Comparison of ENCODE assay signal across 9 mouse cellular contexts in genomic region chr4:137367275-137368088, GRCm38 (mm10). TPM values are rescaled to one million over a fixed set of nuclear protein-coding genes. Genes with fewer than 3 reads are reported as not detected.
A peak's percentile ranks its signal among the peaks of the same experiment; 100 is the strongest.
DNase-seq lines count a peak whose midpoint lies in the region; ATAC-seq and TF ChIP-seq lines count a peak whose summit lies in the region.
"Had no signal": no experiment of that assay in that cellular context is flagged by ENCODE, and none has a peak within 500 bp of the region (broad histone marks: within the 10 kb centered on the region; RNA-seq: fewer than 3 reads in every experiment).

No protein-coding gene starts in this region.

- H3K36me3 ChIP-seq in liver, postnatal 0 days (replicated peaks; ENCODE audit: insufficient read depth, low read length), result no peaks in the 10 kb centered on the region
- no peaks in the 10 kb centered on the region for H3K36me3 ChIP-seq in splenic B cell, adult 2 months (ENCODE audit: control insufficient read depth, insufficient read depth, low read length, poor library complexity, severe bottlenecking)

- no peak overlapping the region; the same call in 1 of the 2 replicates for H3K9ac ChIP-seq in liver, postnatal 0 days (replicated peaks)

- H3K27ac ChIP-seq in layer of hippocampus, adult 2 months, result peak overlapping the region; percentile 59
- H3K27ac ChIP-seq in bone marrow macrophage, adult 2 months (ENCODE audit: insufficient read depth, low read depth, low read length), result peak overlapping the region; percentile 94
- H3K27ac ChIP-seq in liver, postnatal 0 days (ENCODE audit: low read depth), result peak overlapping the region; percentile 89

- no peaks in the 10 kb centered on the region for H3K9me3 ChIP-seq in liver, postnatal 0 days (ENCODE audit: low read length)

- TF ChIP-seq CTCF in layer of hippocampus, adult 2 months (conservative IDR thresholded peaks at IDR 0.05), result no peak
- TF ChIP-seq CTCF in bone marrow macrophage, adult 2 months (IDR thresholded peaks at IDR 0.05; ENCODE audit: low read depth, low read length), result no peak
- no peak for TF ChIP-seq CTCF in liver, postnatal 0 days (IDR thresholded peaks at IDR 0.05; ENCODE audit: low read depth)

- DNase-seq in layer of hippocampus, adult 2 months (ENCODE audit: low spot score in 2 of 2), result no peak
- DNase-seq in layer of hippocampus, postnatal 10 days (ENCODE audit: low spot score in 2 of 2), result no peak
- DNase-seq in heart, postnatal 36 days, result peak; percentile 39 to 53
- peak; percentile 47 for DNase-seq in liver, postnatal 0 days
- DNase-seq in splenic B cell, adult 2 months (ENCODE audit: low read depth, low spot score), result peak; percentile 86
- DNase-seq in layer of hippocampus, postnatal 36 days, result no peak
- no peak for DNase-seq in cerebellum, postnatal 10 days

- 30% methylated on average over 5 of the region's 5 CpGs for WGBS in liver, postnatal 0 days (ENCODE audit: insufficient replicate concordance)

- no peak for TF ChIP-seq POLR2A in bone marrow macrophage, adult 2 months (IDR thresholded peaks at IDR 0.05; ENCODE audit: borderline replicate concordance, low read depth, low read length)

- peak; percentile 57 for ATAC-seq in liver, postnatal 0 days

- H3K27me3 ChIP-seq in liver, postnatal 0 days (ENCODE audit: insufficient read depth, low read length), result no peaks in the 10 kb centered on the region
- no peaks in the 10 kb centered on the region for H3K27me3 ChIP-seq in splenic B cell, adult 2 months (ENCODE audit: control insufficient read depth, insufficient read depth, low read length, poor library complexity, severe bottlenecking)

- intact Hi-C loops in heart, postnatal 36 days (cut with DNase I), result no loop called here

- peak overlapping the region; percentile 48 for H3K4me2 ChIP-seq in liver, postnatal 0 days (ENCODE audit: low read depth, low read length)

- no peak for TF ChIP-seq EP300 in liver, postnatal 0 days (IDR thresholded peaks at IDR 0.05; ENCODE audit: low read depth)

- peaks cover 69% of the 10 kb centered on the region for H3K4me1 ChIP-seq in bone marrow macrophage, adult 2 months (ENCODE audit: control insufficient read depth, insufficient read depth, low read length)
- H3K4me1 ChIP-seq in liver, postnatal 0 days (ENCODE audit: insufficient read depth), result peaks cover 35% of the 10 kb centered on the region

- H3K4me3 ChIP-seq in layer of hippocampus, adult 2 months, result no peak overlapping the region
- H3K4me3 ChIP-seq in bone marrow macrophage, adult 2 months (ENCODE audit: insufficient read depth, low read length), result peak overlapping the region; percentile 50
- no peak overlapping the region for H3K4me3 ChIP-seq in liver, postnatal 0 days (ENCODE audit: low read depth, low read length)

RNA-seq across cellular contexts. Expression of gene Cdc42, which starts 10.0 kb away (rescaled TPM):
- total RNA-seq in layer of hippocampus, adult 2 months (2021), result 100 to 1,000 TPM; 300 to 303 TPM
- total RNA-seq in layer of hippocampus, postnatal 10 days (2021), result 100 to 1,000 TPM; 446 to 465 TPM
- polyA plus RNA-seq in bone marrow macrophage, adult 2 months (2012; ENCODE audit: insufficient read depth, insufficient read length, missing spikeins), result 937 and 962 TPM in 2 replicates
- total RNA-seq in heart, postnatal 36 days (2021), result 100 to 1,000 TPM; 156 to 160 TPM
- polyA plus RNA-seq in liver, postnatal 0 days (2015; fragmentation: Nextera tagmentation; extraction: Ambion mirVana), result 216 and 227 TPM in 2 replicates
- 100 to 1,000 TPM; 302 to 334 TPM for total RNA-seq in layer of hippocampus, postnatal 36 days (2021)

RNA-seq across cellular contexts. Expression of gene Cela3a, which starts 42.1 kb away (rescaled TPM):
- not detected for total RNA-seq in layer of hippocampus, adult 2 months (2021)
- total RNA-seq in layer of hippocampus, postnatal 10 days (2021), result not detected
- polyA plus RNA-seq in bone marrow macrophage, adult 2 months (2012; ENCODE audit: insufficient read depth, insufficient read length, missing spikeins), result not detected in 2 replicates
- total RNA-seq in heart, postnatal 36 days (2021), result not detected
- not detected in 2 replicates for polyA plus RNA-seq in liver, postnatal 0 days (2015; fragmentation: Nextera tagmentation; extraction: Ambion mirVana)
- not detected for total RNA-seq in layer of hippocampus, postnatal 36 days (2021)
- polyA plus RNA-seq: neural tube, embryonic 14.5 days had no signal

Comparison
In these comparisons a context has a peak if more than half of its experiments do, and no peak if none do; other contexts are left out.
1. DNase-seq: peak in heart, postnatal 36 days (2 of 2), liver, postnatal 0 days (single experiment) and splenic B cell, adult 2 months (single experiment); none in layer of hippocampus, adult 2 months (0 of 2), layer of hippocampus, postnatal 10 days (0 of 2), layer of hippocampus, postnatal 36 days (0 of 2) and cerebellum, postnatal 10 days (0 of 2).
2. Peak in every context shown above with its lines, with median percentiles within 50 percentile points of each other: H3K27ac ChIP-seq.